Mouse (Mus musculus) CD4-positive, CD25-positive, alpha-beta regulatory T cell (primary cell): ENCODE data around the gene Mink1. TPM values are rescaled to one million over a fixed set of nuclear protein-coding genes. Genes with fewer than 3 reads are reported as not detected.

Experiments used
- polyA plus RNA-seq: library from polyadenylated mRNA; unstranded; fragments of 100-300 nt; shearing (Covaris generic); gene quantifications from one replicate; pipeline ENCODE4 v1.2.1, GENCODE M21; 2017

Gene Mink1
- 17.5 TPM for polyA plus RNA-seq

GRCm38 (mm10) chr11:70562287-70562994 is at the start of gene Mink1:
Gene Mink1 (plus strand): TSS chr11:70562881.

GRCm38 (mm10) chr11:70514288-70514687 is 48.4 kb upstream of the Mink1 start, which contains the start of gene Vmo1:
Gene Vmo1 (minus strand): TSS chr11:70514616.

GRCm38 (mm10) chr11:70518923-70519322 is 43.8 kb upstream of the Mink1 start, which contains the start of gene Gltpd2:
Gene Gltpd2 (plus strand): TSS chr11:70519196.

GRCm38 (mm10) chr11:70525184-70525678 is 37.5 kb upstream of the Mink1 start, which contains the start of gene Psmb6:
Gene Psmb6 (plus strand): TSS chr11:70525367.

GRCm38 (mm10) chr11:70532839-70533238 is 29.8 kb upstream of the Mink1 start, which contains the start of gene Gm40193:
Gene Gm40193 (minus strand): TSS chr11:70532939.

GRCm38 (mm10) chr11:70539877-70540587 is 22.6 kb upstream of the Mink1 start, which contains the start of gene Pld2:
Gene Pld2 (plus strand): TSS chr11:70540064.

GRCm38 (mm10) chr11:70615516-70616093 is 52.9 kb downstream of the Mink1 start, which contains the start of gene 4930544D05Rik:
Gene 4930544D05Rik (plus strand): TSS chr11:70615848.

GRCm38 (mm10) chr11:70619101-70619500 is 56.4 kb downstream of the Mink1 start, which contains the start of gene Chrne:
Gene Chrne (minus strand): TSS chr11:70619216.

GRCm38 (mm10) chr11:70638714-70639278 is 76.1 kb downstream of the Mink1 start, which contains the start of gene Gp1ba:
Gene Gp1ba (plus strand): TSS chr11:70639122.

GRCm38 (mm10) chr11:70646691-70647650 is 84.3 kb downstream of the Mink1 start, which contains the start of the genes Rnf167 and Slc25a11:
Gene Rnf167 (plus strand): TSS chr11:70647235.
Gene Slc25a11 (minus strand): TSS chr11:70647479.

GRCm38 (mm10) chr11:70654198-70654922 is 91.7 kb downstream of the Mink1 start, which contains the start of gene Pfn1:
Gene Pfn1 (minus strand): TSS chr11:70654644.

GRCm38 (mm10) chr11:70656964-70657363 is 94.3 kb downstream of the Mink1 start, which contains the start of gene Eno3:
Gene Eno3 (plus strand): TSS chr11:70657202.

Other genes starting within 250 kb of the Mink1 start
- gene Alox12e, start 240.3 kb upstream of the Mink1 start, polyA plus RNA-seq = not detected
- 0.41 TPM for gene Alox15, start 210.8 kb upstream of the Mink1 start, polyA plus RNA-seq
- 13.5 TPM for gene Pelp1, start 152.8 kb upstream of the Mink1 start, polyA plus RNA-seq
- gene Arrb2, start 130.2 kb upstream of the Mink1 start, polyA plus RNA-seq = 284 TPM
- 70.2 TPM for gene Med11, start 111.0 kb upstream of the Mink1 start, polyA plus RNA-seq
- gene Zmynd15, start 103.4 kb upstream of the Mink1 start, polyA plus RNA-seq = 0.13 TPM
- 1.1 TPM for gene Cxcl16, start 102.9 kb upstream of the Mink1 start, polyA plus RNA-seq
- gene Tm4sf5, start 57.6 kb upstream of the Mink1 start, polyA plus RNA-seq = 1.2 TPM
- gene Vmo1, start 48.3 kb upstream of the Mink1 start, polyA plus RNA-seq = not detected
- not detected for gene Gltpd2, start 43.7 kb upstream of the Mink1 start, polyA plus RNA-seq
- 353 TPM for gene Psmb6, start 37.5 kb upstream of the Mink1 start, polyA plus RNA-seq
- gene Gm40193, start 29.9 kb upstream of the Mink1 start, polyA plus RNA-seq = not detected
- gene Pld2, start 22.8 kb upstream of the Mink1 start, polyA plus RNA-seq = 1.9 TPM
- gene 4930544D05Rik, start 53.0 kb downstream of the Mink1 start, polyA plus RNA-seq = 0.30 TPM
- gene Chrne, start 56.3 kb downstream of the Mink1 start, polyA plus RNA-seq = 1.1 TPM
- 0.08 TPM for gene Gp1ba, start 76.2 kb downstream of the Mink1 start, polyA plus RNA-seq
- 428 TPM for gene Rnf167, start 84.4 kb downstream of the Mink1 start, polyA plus RNA-seq
- 168 TPM for gene Slc25a11, start 84.6 kb downstream of the Mink1 start, polyA plus RNA-seq
- gene Pfn1, start 91.8 kb downstream of the Mink1 start, polyA plus RNA-seq = 5,457 TPM
- 36.6 TPM for gene Eno3, start 94.3 kb downstream of the Mink1 start, polyA plus RNA-seq
- gene Spag7, start 106.5 kb downstream of the Mink1 start, polyA plus RNA-seq = 81.0 TPM
- gene Camta2, start 125.2 kb downstream of the Mink1 start, polyA plus RNA-seq = 43.3 TPM
- gene Inca1, start 137.3 kb downstream of the Mink1 start, polyA plus RNA-seq = 0.66 TPM
- 1.8 TPM for gene Kif1c, start 137.7 kb downstream of the Mink1 start, polyA plus RNA-seq
- gene Zfp3, start 201.3 kb downstream of the Mink1 start, polyA plus RNA-seq = 7.6 TPM
- 0.38 TPM for gene Scimp, start 249.7 kb downstream of the Mink1 start, polyA plus RNA-seq